Mouse (Mus musculus) left cerebral cortex, adult 9 months (tissue): Measurements from ENCODE around the gene Ncf1.

ENCODE experiments used
- DNase-seq, 2 experiments: peaks; one replicate each; pipeline ENCODE4 v3.0.0; 2022; ENCODE audit warnings: low spot score in 2 of 2

Ncf1 gene

DNA sequence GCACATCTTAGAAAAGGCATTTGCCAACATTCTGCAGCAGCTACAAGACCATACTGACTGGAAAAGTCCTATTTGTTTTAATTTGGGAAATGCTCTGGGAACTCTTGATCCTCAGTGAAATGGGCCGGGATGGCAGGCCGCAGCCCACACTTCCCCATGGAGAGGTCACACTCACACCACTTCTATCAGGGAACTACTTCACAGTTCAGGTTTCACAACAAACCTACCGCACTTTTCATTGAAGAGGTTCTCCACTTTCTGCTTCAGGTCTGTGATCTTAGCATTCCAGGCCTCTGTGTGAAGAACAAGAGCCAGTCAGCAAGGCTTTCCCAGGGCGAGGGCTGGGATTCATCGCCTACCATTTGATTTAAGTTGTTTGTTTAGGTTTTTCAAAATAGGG is 15.5 kb upstream of the Ncf1 start:
- no peak for DNase-seq

DNA sequence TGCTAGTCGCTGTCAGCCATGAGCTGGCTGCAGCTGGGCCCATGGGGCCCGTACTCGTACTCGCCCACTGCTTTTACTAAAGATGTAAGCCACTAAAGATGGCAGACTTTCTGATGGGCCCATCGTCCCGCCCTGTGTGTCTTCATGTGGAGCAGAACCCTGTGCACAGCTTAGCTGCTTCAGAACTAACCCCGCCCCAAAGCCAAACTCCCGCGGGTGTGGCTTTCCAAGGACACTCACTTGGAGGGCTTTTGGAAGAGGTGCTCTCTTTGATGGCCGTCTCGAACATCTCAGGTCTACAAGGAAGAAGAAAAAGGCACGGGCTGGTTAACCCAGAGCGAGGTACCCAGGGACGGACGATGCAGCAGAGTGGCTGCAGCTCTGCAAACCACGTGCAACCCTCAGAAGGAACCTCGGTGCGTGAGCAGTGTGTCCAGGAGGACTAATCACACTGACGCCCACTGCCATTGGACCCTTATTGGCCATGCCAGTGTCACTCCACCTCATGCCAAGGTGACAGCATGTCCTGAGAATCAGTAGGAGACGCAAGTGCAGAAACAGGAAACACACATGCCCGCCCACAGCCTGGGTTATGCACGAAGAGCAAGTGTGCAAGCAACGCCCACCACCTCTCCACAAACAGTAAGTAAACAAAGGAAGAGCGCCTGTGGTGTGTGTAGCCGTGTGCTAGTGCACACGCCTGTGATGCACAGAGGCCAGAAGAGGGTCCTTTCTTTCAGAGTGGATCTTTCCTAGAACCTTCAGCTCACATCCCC is 14.4 kb upstream of the Ncf1 start:
- no peak for DNase-seq

GRCm38 (mm10) chr5:134241831-134242230 is 12.4 kb upstream of the Ncf1 start:
- DNase-seq, result no peak

DNA sequence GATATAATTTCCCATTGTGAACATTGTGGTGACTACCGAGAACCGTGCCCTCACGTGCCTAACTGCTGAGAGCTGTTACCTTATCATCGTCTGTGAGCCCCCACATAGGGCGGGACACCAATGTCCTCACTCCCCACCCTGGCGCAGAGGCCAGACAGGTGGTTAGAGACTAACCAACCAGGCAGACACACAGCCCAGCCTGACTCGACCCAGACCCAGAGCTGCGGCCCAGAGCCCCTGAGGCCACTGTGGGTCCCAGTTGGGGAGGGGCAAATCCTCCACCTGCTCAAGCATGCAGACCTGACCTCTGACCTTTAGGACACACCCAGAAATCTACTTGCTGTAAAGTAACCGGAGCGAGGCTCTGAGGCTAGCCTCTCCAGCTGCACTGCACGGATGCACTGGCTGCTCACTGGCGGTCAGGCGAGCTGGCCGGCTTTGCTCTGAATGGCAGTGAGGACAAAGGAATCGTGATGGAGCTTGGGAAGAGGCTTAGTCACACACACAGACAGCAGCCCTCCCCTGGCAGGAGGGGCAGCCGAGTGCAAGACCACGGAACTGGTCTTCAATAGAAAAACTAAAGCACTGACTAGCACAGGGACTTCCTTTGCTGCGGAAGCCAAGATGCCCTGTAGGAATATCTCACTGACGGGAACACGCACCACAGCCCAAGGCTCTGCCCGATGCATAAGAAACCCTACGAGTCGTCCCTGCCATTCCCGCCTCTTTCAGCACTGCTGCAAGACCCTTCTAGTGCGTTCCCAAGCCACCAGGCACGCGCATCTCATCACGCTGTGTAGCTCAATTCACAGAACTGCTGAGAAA is 8.7 kb upstream of the Ncf1 start:
- DNase-seq, result no peak

- DNase-seq, result no peak
These were observed 8.1 kb upstream of the Ncf1 start for GRCm38 (mm10) chr5:134237508-134237907.

- no peak for DNase-seq
These were observed 7.4 kb upstream of the Ncf1 start for GRCm38 (mm10) chr5:134236796-134237195.

- DNase-seq, result no peak
These were observed 6.8 kb upstream of the Ncf1 start for GRCm38 (mm10) chr5:134236241-134236640.

GRCm38 (mm10) chr5:134235111-134235510 is 5.7 kb upstream of the Ncf1 start:
- no peak for DNase-seq

GRCm38 (mm10) chr5:134234205-134234604 is 4.8 kb upstream of the Ncf1 start:
- no peak for DNase-seq

- DNase-seq, result no peak
These were observed 3.8 kb upstream of the Ncf1 start for GRCm38 (mm10) chr5:134233244-134233651.

- no peak for DNase-seq
These were observed 3.1 kb upstream of the Ncf1 start for GRCm38 (mm10) chr5:134232568-134232967.

DNA sequence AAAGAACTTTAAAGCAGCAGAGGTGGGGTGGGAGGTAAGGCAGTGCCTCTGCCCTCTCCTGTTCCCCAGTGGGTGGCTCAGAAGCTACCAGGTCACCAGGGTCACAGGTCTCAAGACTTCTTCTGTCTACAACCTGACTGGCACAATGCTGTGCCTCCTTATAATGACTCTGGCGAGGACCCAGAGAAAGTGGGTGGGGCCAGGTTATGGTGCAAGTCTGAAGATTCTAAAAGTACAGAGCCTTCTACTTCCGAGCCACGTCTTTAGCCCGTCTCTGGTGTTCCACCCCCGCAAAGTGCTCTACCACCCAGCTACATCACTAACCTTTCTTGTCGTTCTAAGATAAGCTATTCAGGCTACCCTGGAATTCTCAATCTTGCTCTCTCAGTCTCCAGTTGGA is 2.7 kb upstream of the Ncf1 start:
- no peak for DNase-seq

DNA sequence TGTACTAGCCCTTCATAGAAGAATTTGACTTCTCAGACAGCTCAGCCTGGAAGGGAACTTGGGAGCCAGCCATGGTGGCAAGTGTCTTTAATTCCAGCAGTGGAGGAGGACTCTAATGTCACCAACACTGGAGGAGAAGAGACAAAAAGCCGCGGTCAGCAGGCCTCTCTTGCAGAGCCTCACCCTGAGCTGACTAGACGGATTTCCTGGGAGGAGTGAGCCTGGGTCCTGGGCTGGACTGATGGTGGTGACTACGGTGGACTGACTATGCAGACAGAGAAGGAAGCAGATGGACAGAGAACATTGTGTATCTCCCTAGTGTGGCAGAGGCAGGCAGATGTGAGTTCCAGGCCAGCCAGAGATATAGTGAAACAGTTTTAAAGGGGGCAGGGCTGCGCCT is 2.0 kb upstream of the Ncf1 start:
- peak in 1 of 2 experiments; percentile 38 for DNase-seq

GRCm38 (mm10) chr5:134228249-134228638 is 1.2 kb downstream of the Ncf1 start:
- no peak for DNase-seq

- DNase-seq, result no peak
These were observed 1.7 kb downstream of the Ncf1 start for GRCm38 (mm10) chr5:134227574-134228248.

- no peak for DNase-seq
These were observed 2.5 kb downstream of the Ncf1 start for GRCm38 (mm10) chr5:134226946-134227345.

DNA sequence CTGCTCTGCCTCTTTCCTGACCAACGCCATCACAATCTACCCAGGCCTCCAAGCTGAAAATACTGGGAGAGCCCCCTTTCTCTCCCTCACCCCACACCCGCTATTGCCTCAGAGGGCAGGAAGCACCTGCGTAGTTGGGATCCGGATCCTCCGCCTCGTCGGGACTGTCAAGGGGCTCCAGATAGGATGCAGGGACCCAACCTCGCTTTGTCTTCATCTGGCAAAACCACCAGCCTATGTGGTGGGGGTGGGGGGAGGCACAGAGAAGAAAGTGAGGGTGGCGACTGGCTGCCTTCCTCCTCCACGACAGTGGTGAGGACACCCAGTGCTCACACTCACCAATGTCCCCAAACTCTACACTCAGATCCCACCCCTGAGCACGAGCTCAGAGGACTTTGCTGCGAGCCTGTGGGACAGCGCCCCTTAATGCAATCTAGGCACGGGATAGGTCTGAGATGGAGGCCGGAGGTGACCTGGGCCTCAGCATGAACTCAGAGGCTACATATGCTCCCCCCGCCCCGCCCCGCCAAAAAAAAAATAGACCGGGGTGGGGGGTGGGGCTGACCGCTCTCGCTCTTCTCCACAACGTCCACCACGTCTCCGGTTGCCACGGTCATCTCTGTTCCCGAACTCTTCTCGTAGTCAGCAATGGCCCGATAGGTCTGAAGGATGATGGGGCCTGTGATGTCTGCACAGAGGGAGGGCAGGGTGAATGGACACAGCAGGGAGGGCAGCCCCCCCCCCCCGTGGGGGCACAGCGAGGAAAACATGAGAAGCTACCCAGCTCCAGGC is 4.1 kb downstream of the Ncf1 start:
- DNase-seq, result no peak

DNA sequence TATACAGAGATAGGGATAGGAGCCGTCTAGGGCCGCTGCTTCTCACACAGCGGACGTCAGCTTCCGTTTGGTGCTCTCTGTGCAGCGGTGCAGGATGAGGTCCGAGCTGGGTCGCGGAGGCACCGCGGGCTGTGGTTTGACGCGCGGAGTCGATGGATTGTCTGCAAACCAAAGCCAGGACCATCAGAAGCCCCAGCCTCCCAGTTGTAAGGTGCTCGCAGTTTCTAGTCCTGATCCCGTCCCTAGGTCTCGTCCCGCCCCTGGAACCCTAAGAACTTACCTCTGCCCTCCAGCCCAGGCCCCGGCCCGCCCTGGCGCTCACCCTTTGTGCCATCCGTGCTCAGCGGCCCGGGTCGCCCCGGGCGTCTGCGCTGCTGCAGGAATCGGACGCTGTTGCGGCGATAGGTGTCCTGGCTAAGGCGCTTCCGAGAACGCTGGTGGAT is 7.7 kb downstream of the Ncf1 start:
- no peak for DNase-seq

GRCm38 (mm10) chr5:134221278-134221677 is 8.1 kb downstream of the Ncf1 start:
- DNase-seq, result no peak

GRCm38 (mm10) chr5:134217900-134218299 is 11.5 kb downstream of the Ncf1 start:
- no peak for DNase-seq

DNA sequence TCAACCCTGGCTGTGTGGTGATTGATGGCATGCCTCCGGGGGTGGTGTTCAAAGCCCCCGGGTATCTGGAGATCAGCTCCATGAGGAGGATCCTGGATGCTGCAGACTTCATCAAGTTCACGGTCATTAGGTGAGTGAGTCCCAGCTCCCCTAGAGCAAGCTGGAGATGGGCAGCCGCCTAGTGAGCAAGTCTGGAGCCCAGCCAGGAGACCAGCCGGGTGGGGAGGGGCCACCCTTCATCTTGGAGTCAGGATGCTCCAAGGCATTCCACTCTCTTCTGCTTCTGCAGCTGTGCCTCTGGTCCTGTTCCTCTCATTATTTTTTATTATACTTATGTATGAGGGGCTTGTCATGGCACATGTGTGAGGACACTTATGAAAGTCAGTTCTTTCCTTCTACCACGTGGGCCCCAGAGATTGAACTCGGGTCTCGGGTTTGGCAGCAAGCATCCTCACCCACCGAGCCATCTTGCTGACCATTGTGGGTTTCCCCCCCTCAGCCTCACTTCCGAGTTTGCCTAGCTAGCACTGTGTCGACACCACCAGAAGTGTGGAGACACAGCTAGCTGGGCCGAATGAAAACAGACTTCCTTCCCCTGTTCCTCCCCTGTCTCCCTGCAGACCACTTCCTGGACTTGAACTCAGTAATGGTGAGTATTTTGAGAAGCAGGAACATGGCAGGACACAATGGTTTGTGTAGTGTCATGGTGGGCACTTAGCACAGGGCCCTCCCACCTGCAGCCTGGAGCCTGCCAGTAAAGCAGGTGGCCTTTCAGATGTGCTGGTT is 15.2 kb downstream of the Ncf1 start:
- DNase-seq, result no peak
